Mouse (Mus musculus) kidney, postnatal 10 days (tissue): Measurements from ENCODE around the gene Prpf6.

Experiments
- DNase-seq: peaks from one replicate; pipeline ENCODE4 v3.0.0; 2021; ENCODE audit warnings: mixed read lengths

The Prpf6 gene

GRCm38 (mm10) chr2:181662620-181663297 lies 71.1 kb downstream of the Prpf6 start:
- DNase-seq, result peak; percentile 63

- peak; percentile 81 for DNase-seq
Observed at GRCm38 (mm10) chr2:181663298-181663630, 71.6 kb downstream of the Prpf6 start.

- DNase-seq, result peak; percentile 53
Observed at GRCm38 (mm10) chr2:181670285-181670912, 78.7 kb downstream of the Prpf6 start.

GRCm38 (mm10) chr2:181670913-181671311 lies 79.2 kb downstream of the Prpf6 start:
- DNase-seq, result no peak

- DNase-seq, result peak; percentile 83
Observed at GRCm38 (mm10) chr2:181671326-181671725, 79.7 kb downstream of the Prpf6 start, which contains the start of gene Sox18. Sox18 (minus strand) TSS chr2:181671640.

- no peak for DNase-seq
Observed at GRCm38 (mm10) chr2:181671984-181672383, 80.3 kb downstream of the Prpf6 start.

GRCm38 (mm10) chr2:181673501-181673900 lies 81.8 kb downstream of the Prpf6 start:
- no peak for DNase-seq

GRCm38 (mm10) chr2:181674934-181675333 lies 83.3 kb downstream of the Prpf6 start:
- no peak for DNase-seq

- peak; percentile 87 for DNase-seq
Observed at GRCm38 (mm10) chr2:181675454-181675853, 83.8 kb downstream of the Prpf6 start.

- DNase-seq, result peak; percentile 69
Observed at GRCm38 (mm10) chr2:181676424-181676823, 84.8 kb downstream of the Prpf6 start.

GRCm38 (mm10) chr2:181677096-181677754 lies 85.6 kb downstream of the Prpf6 start:
- DNase-seq, result peak; percentile 65

- peak; percentile 62 for DNase-seq
Observed at GRCm38 (mm10) chr2:181677755-181678098, 86.1 kb downstream of the Prpf6 start.

GRCm38 (mm10) chr2:181678780-181679179 lies 87.1 kb downstream of the Prpf6 start:
- peak; percentile 86 for DNase-seq

- DNase-seq, result peak; percentile 85
Observed at GRCm38 (mm10) chr2:181679951-181680715, 88.5 kb downstream of the Prpf6 start, which contains the start of gene Tcea2. Tcea2 (plus strand) TSS chr2:181680310.

- peak; percentile 33 for DNase-seq
Observed at GRCm38 (mm10) chr2:181680716-181681117, 89.0 kb downstream of the Prpf6 start.

GRCm38 (mm10) chr2:181681978-181682377 lies 90.3 kb downstream of the Prpf6 start:
- no peak for DNase-seq

GRCm38 (mm10) chr2:181683381-181683780 lies 91.7 kb downstream of the Prpf6 start:
- no peak for DNase-seq

GRCm38 (mm10) chr2:181684713-181685112 lies 93.0 kb downstream of the Prpf6 start:
- no peak for DNase-seq

- DNase-seq, result no peak
Observed at GRCm38 (mm10) chr2:181685686-181686085, 94.0 kb downstream of the Prpf6 start.

GRCm38 (mm10) chr2:181687586-181687985 lies 95.9 kb downstream of the Prpf6 start:
- no peak for DNase-seq

- no peak for DNase-seq
Observed at GRCm38 (mm10) chr2:181689466-181690160, 97.9 kb downstream of the Prpf6 start.

GRCm38 (mm10) chr2:181691083-181691482 lies 99.4 kb downstream of the Prpf6 start:
- DNase-seq, result no peak

- DNase-seq, result no peak
Observed at GRCm38 (mm10) chr2:181691571-181691970, 99.9 kb downstream of the Prpf6 start.
